Mouse (Mus musculus): ENCODE measurements at regions not wholly inside any gene's neighbourhood (a gene's known extent, or its start where the extent isn't known, plus 50 kb on each side); places are given as distances from the start of the nearest gene placed in this dataset.

- no peak for TF ChIP-seq CTCF (IDR thresholded peaks at IDR 0.05)
- no peak for TF ChIP-seq EP300 (IDR thresholded peaks at IDR 0.05)
Measured at GRCm38 (mm10) chr15:56077081-56077480, 1400.3 kb downstream of the Slc22a22 start.

Measured in lung, postnatal 0 days (tissue).